Mouse (Mus musculus): ENCODE results near the gene Dchs2.

DNA sequence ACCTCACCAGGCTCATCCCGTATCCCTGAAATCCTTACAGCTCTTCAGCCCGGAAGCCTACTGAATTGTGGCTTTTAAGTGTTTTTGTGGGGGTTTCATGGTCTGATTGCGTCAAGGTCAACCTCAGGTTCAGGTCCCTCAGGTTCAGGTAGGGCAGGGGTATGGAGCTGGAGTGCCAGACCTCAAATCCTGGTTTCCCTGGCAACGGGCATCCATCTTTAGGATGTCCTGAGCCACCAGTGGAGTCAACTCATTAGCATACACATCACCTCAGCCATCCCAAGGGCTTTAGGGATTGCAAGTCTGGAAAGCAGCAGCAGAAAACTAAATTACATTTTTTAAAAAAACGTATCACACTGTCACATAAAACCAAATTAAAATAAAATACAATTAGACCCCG lies 28.1 kb upstream of the Dchs2 start:
- no peak for TF ChIP-seq CTCF (IDR thresholded peaks at IDR 0.05; ENCODE audit: low read depth)
- TF ChIP-seq EP300 (optimal IDR thresholded peaks at IDR 0.05): no peak
